Mouse (Mus musculus): ENCODE data around the gene Zcchc18. TPM values are rescaled to one million over a fixed set of nuclear protein-coding genes. Genes with fewer than 3 reads are reported as not detected.

The Zcchc18 gene
- polyA plus RNA-seq, 1 experiment from 2014 or later, result 313 TPM

DNA sequence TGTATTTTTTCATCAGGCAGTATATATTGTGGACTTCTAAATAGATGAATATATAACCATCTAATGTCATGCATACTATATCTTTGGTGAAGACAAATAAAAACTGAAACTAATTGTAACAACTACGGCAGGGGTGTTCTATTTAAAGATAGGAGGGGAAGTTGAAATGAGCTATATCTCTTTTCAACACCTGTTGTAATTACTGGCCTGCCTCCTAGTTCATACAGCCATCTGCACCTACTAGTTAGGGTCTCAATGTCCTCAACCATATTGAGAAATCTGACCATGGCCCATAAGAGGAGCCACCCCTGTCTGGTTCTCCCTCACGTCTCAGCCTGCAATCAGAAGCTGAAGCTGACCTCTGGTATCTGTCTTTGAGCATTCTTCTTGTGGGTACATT is 3.3 kb downstream of the Zcchc18 start:
- no peak overlapping the region for H3K4me3 ChIP-seq
- H3K9ac ChIP-seq (replicated peaks), result no peak overlapping the region
- H3K9me3 ChIP-seq, result no peaks in the 10 kb centered on the region
- H3K27ac ChIP-seq (replicated peaks), result no peak overlapping the region
- no peak for ATAC-seq (replicated peaks)
- peaks cover 18% of the 10 kb centered on the region for H3K4me1 ChIP-seq
- H3K36me3 ChIP-seq, result no peaks in the 10 kb centered on the region
- H3K27me3 ChIP-seq, result no peaks in the 10 kb centered on the region
- WGBS, result 89% methylated on average over 2 of the region's 2 CpGs
- no peak overlapping the region for H3K4me2 ChIP-seq (replicated peaks)

- 0 out of 2 replicates have a peak, but pooled peaks have one; percentile 41 for ATAC-seq (replicated peaks)
These were observed 22.2 kb downstream of the Zcchc18 start for GRCm38 (mm10) chrX:137015099-137015709.

DNA sequence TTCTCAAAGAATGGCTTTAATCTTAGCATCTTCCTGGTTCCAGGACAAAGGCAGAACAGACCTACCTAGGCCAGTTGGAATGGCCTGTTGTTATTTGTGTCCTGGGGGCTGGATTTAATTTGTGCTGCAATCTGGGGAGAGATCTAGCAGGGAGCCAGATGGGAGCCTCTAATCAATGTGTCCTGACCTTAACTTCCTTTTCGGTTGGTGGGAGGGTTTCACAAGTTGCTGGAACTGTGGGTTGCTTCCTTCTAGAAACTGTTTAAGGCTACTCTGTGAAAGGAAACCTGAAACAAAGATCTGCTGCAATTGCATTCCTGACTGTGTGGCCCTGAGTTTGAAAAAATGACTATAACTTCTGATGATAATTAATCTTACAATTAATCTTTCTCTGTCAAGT is 24.7 kb downstream of the Zcchc18 start:
- 72% methylated on average over 1 of the region's 1 CpGs for WGBS
- Histone ChIP-seq H3K4me3 (no peak overlapping the region), H3K9ac (replicated peaks) (no peak overlapping the region), H3K4me1 (no peaks in the 10 kb centered on the region), H3K4me2 (replicated peaks) (no peak overlapping the region), H3K27ac (replicated peaks) (no peak overlapping the region), H3K36me3 (no peaks in the 10 kb centered on the region), H3K27me3 (no peaks in the 10 kb centered on the region), H3K9me3 (no peaks in the 10 kb centered on the region)
- no peak for ATAC-seq (replicated peaks)

More at GRCm38 (mm10) chrX:137015099-137015709, 22.2 kb downstream of the Zcchc18 start:
- no peak overlapping the region for H3K9ac ChIP-seq (replicated peaks)
- 0 out of 2 replicates have a peak, but pooled peaks cover 1% of the 10 kb centered on the region for H3K36me3 ChIP-seq
- H3K4me3 ChIP-seq, result no peak overlapping the region
- no peak overlapping the region for H3K4me2 ChIP-seq (replicated peaks)
- WGBS, result 55% methylated on average over 6 of the region's 6 CpGs
- H3K4me1 ChIP-seq, result no peaks in the 10 kb centered on the region
- H3K27me3 ChIP-seq, result no peaks in the 10 kb centered on the region
- no peak overlapping the region; the same call in 1 of the 2 replicates for H3K27ac ChIP-seq (replicated peaks)
- H3K9me3 ChIP-seq, result no peaks in the 10 kb centered on the region

DNA sequence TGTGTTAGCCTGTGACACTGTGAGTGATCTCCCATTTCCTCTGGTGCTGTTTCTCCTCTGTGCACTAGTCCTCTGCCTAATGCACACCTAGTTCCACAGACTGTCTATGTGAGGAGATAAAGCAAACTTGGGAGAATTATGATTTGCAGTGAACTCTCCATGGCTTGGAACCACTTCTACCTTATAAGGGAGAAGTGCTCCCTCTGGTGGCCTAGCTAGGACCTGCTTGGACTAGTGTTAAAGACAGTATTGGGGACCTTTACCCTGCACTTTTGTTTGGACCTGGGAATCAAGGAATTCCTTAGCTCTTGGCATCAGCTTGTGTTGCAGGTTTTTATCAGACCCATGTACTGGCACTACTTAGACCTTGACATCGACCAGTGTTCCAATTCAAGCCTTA is 26.4 kb downstream of the Zcchc18 start:
- WGBS, result 23% methylated on average over 1 of the region's 1 CpGs
- no peak overlapping the region for H3K9ac ChIP-seq (replicated peaks)
- peak; percentile 67; the same call in 1 of the 2 replicates for ATAC-seq (replicated peaks)
- no peak overlapping the region for H3K4me3 ChIP-seq
- H3K36me3 ChIP-seq, result no peaks in the 10 kb centered on the region
- H3K27ac ChIP-seq (replicated peaks), result no peak overlapping the region
- no peak overlapping the region for H3K4me2 ChIP-seq (replicated peaks)
- H3K4me1 ChIP-seq, result no peaks in the 10 kb centered on the region
- H3K9me3 ChIP-seq, result no peaks in the 10 kb centered on the region
- no peaks in the 10 kb centered on the region for H3K27me3 ChIP-seq

DNA sequence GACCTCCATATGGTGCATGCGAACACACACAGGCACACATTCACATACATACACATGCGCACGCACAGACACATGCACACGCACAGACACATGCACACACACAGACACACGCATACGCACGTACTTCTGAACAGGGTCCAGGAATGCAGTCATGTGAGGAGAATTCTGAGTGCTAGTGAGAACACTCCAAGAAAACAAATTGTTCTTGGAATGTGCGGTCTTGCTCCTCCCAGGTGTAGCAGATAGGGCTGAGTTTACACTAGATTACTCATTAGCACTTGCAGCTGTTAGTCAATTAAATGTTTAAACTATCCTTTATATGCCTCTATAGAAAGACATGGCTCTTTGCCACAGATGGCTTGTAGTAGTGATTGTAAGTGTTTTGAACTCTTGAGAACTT is 38.0 kb downstream of the Zcchc18 start:
- H3K4me3 ChIP-seq, result no peak overlapping the region
- no peaks in the 10 kb centered on the region for H3K27me3 ChIP-seq
- no peak overlapping the region for H3K9ac ChIP-seq (replicated peaks)
- H3K9me3 ChIP-seq, result no peaks in the 10 kb centered on the region
- ATAC-seq (replicated peaks), result no peak
- WGBS, result 98% methylated on average over 8 of the region's 8 CpGs
- H3K36me3 ChIP-seq, result no peaks in the 10 kb centered on the region
- no peak overlapping the region for H3K27ac ChIP-seq (replicated peaks)
- H3K4me1 ChIP-seq, result no peaks in the 10 kb centered on the region
- no peak overlapping the region for H3K4me2 ChIP-seq (replicated peaks)

- H3K36me3 ChIP-seq, result no peaks in the 10 kb centered on the region
- H3K27ac ChIP-seq (replicated peaks), result no peak overlapping the region
- no peak overlapping the region for H3K4me2 ChIP-seq (replicated peaks)
- H3K4me1 ChIP-seq, result peaks cover 1% of the 10 kb centered on the region
- ATAC-seq (replicated peaks), result no peak
- no peaks in the 10 kb centered on the region for H3K9me3 ChIP-seq
- no peak overlapping the region for H3K9ac ChIP-seq (replicated peaks)
- no peaks in the 10 kb centered on the region for H3K27me3 ChIP-seq
- 86% methylated on average over 5 of the region's 5 CpGs for WGBS
- H3K4me3 ChIP-seq, result no peak overlapping the region
These were observed 38.8 kb downstream of the Zcchc18 start for GRCm38 (mm10) chrX:137031726-137032125.

- no peaks in the 10 kb centered on the region for H3K36me3 ChIP-seq
- peaks cover 7% of the 10 kb centered on the region for H3K4me1 ChIP-seq
- ATAC-seq (replicated peaks), result no peak
- H3K27me3 ChIP-seq, result no peaks in the 10 kb centered on the region
- WGBS, result 73% methylated on average over 4 of the region's 4 CpGs
- H3K27ac ChIP-seq (replicated peaks), result no peak overlapping the region
- no peak overlapping the region for H3K4me2 ChIP-seq (replicated peaks)
- H3K9me3 ChIP-seq, result no peaks in the 10 kb centered on the region
- no peak overlapping the region for H3K9ac ChIP-seq (replicated peaks)
- H3K4me3 ChIP-seq, result no peak overlapping the region
These were observed 41.4 kb downstream of the Zcchc18 start for GRCm38 (mm10) chrX:137034322-137034721.

DNA sequence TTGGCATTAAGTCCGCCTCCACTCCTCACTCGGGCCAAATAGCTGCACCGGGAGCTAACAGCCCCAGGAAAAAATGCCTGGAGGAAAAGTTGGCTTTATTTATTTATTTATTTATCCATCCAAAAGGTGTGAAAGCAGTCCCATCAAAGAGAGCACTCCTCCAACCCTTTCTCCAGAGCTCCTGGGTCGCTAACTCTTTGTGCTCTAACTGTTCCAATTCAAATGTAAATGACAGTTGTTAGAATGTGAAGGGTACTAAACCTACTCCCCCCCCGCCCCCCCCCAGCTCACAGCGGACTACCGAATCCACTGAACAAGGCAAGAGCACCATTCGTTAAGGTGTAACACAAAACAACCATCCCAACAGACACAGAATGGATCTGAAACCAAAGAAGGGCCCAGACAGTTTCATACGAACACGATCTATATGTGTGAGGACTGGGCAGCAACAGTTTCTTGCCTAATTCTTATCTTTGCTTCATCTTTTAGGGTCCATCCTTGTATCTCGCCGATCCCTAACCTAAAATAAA is 44.6 kb downstream of the Zcchc18 start:
- 19% methylated on average over 12 of the region's 12 CpGs for WGBS
- Histone ChIP-seq H3K27ac (replicated peaks) (peak overlapping the region; percentile 91), H3K9me3 (no peaks in the 10 kb centered on the region), H3K27me3 (no peaks in the 10 kb centered on the region), H3K9ac (replicated peaks) (peak overlapping the region; percentile 56), H3K4me3 (peak overlapping the region; percentile 60), H3K4me1 (peaks cover 7% of the 10 kb centered on the region), H3K4me2 (replicated peaks) (peak overlapping the region; percentile 53), H3K36me3 (no peaks in the 10 kb centered on the region)
- ATAC-seq (replicated peaks), result no peak

DNA sequence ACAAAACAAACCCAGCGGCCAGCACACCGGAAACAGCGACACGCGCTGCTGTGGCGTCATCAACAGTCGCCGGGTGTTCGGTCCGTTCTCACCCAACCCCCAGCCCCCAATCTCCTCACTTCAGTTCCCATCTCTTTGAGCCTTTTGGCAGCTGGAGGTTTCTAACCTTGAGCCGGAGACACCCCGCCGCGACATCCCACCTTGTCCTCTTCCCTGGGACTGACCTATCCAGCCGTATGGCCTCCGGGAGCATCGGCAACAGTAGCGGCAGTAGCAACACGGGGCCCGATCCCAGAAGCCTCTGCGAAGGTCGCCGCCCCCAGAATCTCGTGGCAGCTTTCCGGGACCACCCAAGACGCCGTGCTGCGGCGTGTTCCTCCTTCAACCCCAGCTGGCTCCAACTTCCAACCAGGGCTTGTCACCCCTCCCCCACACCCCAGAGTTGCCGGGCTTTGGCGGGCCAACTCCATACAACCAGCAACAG is 45.1 kb downstream of the Zcchc18 start, which contains the start of gene Slc25a53:
Slc25a53 (minus strand) TSS at position 303 of the 484 bp plus-strand sequence.
- no peaks in the 10 kb centered on the region for H3K36me3 ChIP-seq
- peak within 1 kb of the TSS; percentile 56 for H3K9ac ChIP-seq (replicated peaks)
- peaks cover 7% of the 10 kb centered on the region for H3K4me1 ChIP-seq
- H3K27ac ChIP-seq (replicated peaks), result peak within 1 kb of the TSS; percentile 91
- no peaks in the 10 kb centered on the region for H3K9me3 ChIP-seq
- WGBS, result 29% methylated on average over 31 of the region's 31 CpGs
- peak within 1 kb of the TSS; percentile 53 for H3K4me2 ChIP-seq (replicated peaks)
- peak; percentile 97 for ATAC-seq (replicated peaks)
- H3K27me3 ChIP-seq, result no peaks in the 10 kb centered on the region
- H3K4me3 ChIP-seq, result peak within 1 kb of the TSS; percentile 60

GRCm38 (mm10) chrX:137038502-137038901 is 45.5 kb downstream of the Zcchc18 start:
- Histone ChIP-seq H3K36me3 (no peaks in the 10 kb centered on the region), H3K9me3 (no peaks in the 10 kb centered on the region), H3K4me2 (replicated peaks) (peak overlapping the region; percentile 43), H3K9ac (replicated peaks) (peak overlapping the region; percentile 56), H3K27me3 (no peaks in the 10 kb centered on the region), H3K4me3 (peak overlapping the region; percentile 60), H3K27ac (replicated peaks) (peak overlapping the region; percentile 91; the same call in 1 of the 2 replicates), H3K4me1 (peaks cover 7% of the 10 kb centered on the region)
- WGBS, result 47% methylated on average over 7 of the region's 7 CpGs
- peak; percentile 29; the same call in 1 of the 2 replicates for ATAC-seq (replicated peaks)
